Mouse (Mus musculus): Measurements from ENCODE around the gene Gm21974. TPM values are rescaled to one million over a fixed set of nuclear protein-coding genes. Genes with fewer than 3 reads are reported as not detected.
"Not testable (repeated sequence)": the region's sequence is repeated elsewhere in the genome, so short reads cannot be mapped to it uniquely, and the experiment has no call there.

Gm21974 gene
- polyA plus RNA-seq, 1 experiment from 2014 or later: not detected

DNA sequence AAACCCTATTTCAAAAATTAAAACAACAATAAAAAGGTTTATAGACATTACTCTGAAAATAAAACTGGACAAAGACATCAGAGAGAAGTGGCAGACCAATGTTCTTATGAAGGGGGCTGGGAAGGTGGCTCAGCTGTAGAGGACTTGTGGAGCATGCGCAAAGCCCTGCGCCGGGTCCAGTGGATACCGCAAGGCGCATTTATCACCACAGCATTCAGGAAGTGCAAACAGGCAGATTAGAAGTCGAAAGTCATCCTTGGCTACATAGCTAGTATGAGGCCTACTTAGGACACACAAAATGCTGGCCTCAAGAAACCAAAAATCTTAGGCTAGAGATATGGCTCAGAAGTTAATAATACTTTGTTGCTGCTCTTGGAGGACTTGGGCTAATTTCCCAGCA is 37.0 kb downstream of the Gm21974 start:
- Histone ChIP-seq H3K27me3 (ENCODE audit: insufficient read depth, poor library complexity, severe bottlenecking) (no peaks in the 10 kb centered on the region), H3K4me3 (no peak overlapping the region), H3K4me1 (replicated peaks) (no peaks in the 10 kb centered on the region), H3K36me3 (peaks cover 8% of the 10 kb centered on the region; the same call in 1 of the 2 replicates), H3K9me3 (no peaks in the 10 kb centered on the region), H3K27ac (no peak overlapping the region)
- no peak for DNase-seq (ENCODE audit: low spot score)
- WGBS: 95% methylated on average over 6 of the region's 6 CpGs

DNA sequence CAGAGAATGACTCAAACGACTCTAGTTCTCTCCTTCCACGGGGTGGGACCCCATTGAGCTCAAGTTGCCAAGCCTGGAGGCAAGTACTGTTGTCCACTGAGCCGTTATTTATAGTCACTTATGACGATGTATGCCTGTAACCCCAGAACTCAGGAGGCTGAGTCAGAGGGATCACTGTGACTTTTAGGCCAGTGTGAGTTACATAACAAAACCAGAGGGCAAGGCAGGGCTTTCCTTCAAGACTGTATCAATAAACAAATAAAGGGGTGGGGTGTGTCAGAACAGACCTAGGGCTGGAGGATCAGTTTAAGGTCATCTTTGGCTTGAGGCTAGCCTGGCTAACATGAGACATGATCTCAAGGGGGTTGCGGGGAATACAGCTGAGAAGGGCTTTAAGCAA is 44.3 kb downstream of the Gm21974 start:
- Histone ChIP-seq H3K36me3 (peaks cover 22% of the 10 kb centered on the region), H3K4me1 (replicated peaks) (no peaks in the 10 kb centered on the region), H3K4me3 (no peak overlapping the region), H3K27me3 (ENCODE audit: insufficient read depth, poor library complexity, severe bottlenecking) (no peaks in the 10 kb centered on the region), H3K9me3 (no peaks in the 10 kb centered on the region), H3K27ac (no peak overlapping the region)
- no peak for DNase-seq (ENCODE audit: low spot score)
- 75% methylated on average over 5 of the region's 5 CpGs for WGBS

DNA sequence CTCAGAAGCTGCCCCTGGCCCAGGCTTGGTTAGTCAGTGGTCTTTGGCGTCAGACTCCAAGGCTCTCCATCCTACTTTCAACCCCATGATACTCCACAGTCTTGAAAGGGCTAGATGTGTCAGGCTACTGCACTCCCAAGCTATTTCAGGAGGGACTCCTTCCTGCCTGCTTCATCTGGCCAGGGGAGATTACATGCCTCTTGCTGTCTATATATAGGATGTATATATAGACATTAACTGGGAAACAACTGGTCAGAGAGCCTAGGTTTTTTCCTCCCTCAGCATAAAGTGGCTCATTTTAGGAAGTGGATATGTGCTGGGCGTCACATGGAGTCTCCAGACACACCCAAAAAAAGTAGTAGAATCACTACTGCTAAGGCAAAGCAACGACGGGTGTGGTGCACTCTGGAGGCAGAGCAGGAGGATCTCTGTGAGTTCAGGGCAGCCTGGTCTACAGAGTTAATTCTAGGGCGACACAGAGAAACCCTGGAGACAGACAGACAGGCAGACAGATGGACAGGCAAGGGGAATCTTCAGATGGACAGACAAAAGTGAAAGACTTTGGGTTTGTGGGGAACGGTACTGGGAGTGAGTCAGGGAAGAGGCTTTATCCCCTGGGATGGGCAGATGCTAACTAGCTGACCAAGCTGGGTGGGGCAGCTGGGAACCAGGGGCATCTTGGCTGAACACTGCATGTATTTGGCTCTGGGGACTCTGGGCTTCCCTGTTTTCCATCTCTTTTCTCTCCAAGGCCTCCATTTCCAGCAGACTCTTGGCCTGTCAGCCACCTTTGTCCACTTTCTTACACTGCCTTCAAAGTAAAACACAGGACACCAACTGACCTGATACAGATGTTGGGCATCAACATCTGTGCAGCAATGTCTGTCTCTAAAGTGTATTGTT is 45.0 kb downstream of the Gm21974 start:
- DNase-seq (ENCODE audit: low spot score): no peak
- H3K27ac ChIP-seq: no peak overlapping the region
- no peaks in the 10 kb centered on the region for H3K9me3 ChIP-seq
- WGBS: 82% methylated on average over 6 of the region's 6 CpGs
- H3K27me3 ChIP-seq (ENCODE audit: insufficient read depth, poor library complexity, severe bottlenecking): no peaks in the 10 kb centered on the region
- H3K4me1 ChIP-seq (replicated peaks): no peaks in the 10 kb centered on the region
- no peak overlapping the region for H3K4me3 ChIP-seq
- H3K36me3 ChIP-seq: peaks cover 23% of the 10 kb centered on the region

DNA sequence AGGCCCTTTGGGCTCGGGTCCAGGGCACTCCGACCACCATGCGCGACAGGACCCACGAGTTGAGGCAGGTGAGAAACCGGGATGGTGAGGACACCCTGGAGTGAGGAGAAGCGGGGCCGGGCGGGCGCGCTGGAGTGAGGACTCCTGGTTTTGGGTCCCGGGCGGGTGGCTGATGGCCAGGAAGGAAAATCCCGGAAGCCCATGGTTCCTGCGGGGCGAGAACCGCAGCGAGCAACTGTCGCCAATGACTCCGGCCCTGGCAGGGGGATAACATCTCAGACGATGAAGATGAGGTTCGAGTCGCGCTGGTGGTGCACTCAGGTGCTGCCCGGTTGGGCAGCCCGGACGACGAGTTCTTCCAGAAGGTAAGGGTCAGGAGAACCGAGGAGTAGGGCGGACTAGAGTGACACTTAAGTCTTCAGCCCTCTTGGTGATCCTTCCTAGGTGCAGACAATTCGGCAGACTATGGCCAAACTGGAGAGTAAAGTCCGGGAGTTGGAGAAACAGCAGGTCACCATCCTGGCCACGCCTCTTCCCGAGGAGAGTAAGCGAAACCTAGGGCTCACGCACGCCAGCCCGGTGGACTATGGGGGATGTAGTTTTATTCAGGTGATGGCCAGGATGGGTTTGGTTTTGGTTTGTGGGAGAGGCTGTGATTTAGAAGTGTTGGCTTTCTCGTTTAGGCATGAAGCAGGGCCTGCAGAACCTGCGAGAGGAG is 53.1 kb downstream of the Gm21974 start:
- Histone ChIP-seq H3K4me1 (replicated peaks) (peaks cover 15% of the 10 kb centered on the region), H3K9me3 (no peaks in the 10 kb centered on the region), H3K36me3 (peaks cover 27% of the 10 kb centered on the region), H3K27ac (peak overlapping the region; percentile 86), H3K4me3 (peak overlapping the region; percentile 81), H3K27me3 (ENCODE audit: insufficient read depth, poor library complexity, severe bottlenecking) (peaks cover 5% of the 10 kb centered on the region; the same call in 1 of the 2 replicates)
- DNase-seq (ENCODE audit: low spot score): peak; percentile 66
- WGBS: under 1% methylated on average over 40 of the region's 40 CpGs

DNA sequence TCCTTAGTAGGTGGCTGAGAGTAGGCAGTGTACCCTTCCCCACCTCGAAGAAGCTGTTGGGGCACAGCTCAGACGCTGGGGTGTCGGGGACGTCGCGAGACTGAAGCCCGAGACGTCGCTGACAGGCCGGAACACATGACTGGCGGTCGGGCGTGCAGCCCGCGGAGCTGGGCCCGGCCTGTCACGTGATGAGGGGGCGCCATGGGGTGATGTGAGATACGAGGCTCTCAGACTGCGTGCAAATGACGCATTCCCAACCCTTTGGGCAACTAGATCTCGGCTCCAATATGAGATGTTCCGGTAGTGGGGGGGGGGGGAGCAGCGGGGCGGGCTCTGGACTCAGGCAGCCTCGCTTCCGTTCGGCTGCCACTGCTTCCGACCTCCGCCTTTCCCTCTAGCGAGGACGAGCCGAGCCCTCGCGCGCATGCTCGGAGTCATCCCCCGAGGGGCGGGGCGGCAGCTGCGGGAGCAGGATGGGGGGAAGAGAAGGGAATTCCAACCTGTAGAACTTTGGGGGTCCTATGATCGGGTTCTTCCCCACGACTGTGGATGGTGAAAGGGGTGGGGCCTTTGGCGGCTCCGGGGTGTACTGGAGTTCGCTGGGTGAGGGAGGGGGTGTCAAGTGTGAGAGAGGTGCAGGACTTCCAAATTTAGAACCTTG is 53.8 kb downstream of the Gm21974 start:
- Histone ChIP-seq H3K36me3 (peaks cover 20% of the 10 kb centered on the region), H3K27ac (peak overlapping the region; percentile 86), H3K4me3 (peak overlapping the region; percentile 81), H3K9me3 (no peaks in the 10 kb centered on the region), H3K4me1 (replicated peaks) (peaks cover 15% of the 10 kb centered on the region), H3K27me3 (ENCODE audit: insufficient read depth, poor library complexity, severe bottlenecking) (peaks cover 5% of the 10 kb centered on the region; the same call in 1 of the 2 replicates)
- DNase-seq (ENCODE audit: low spot score): peak; percentile 91
- WGBS: under 1% methylated on average over 46 of the region's 46 CpGs

DNA sequence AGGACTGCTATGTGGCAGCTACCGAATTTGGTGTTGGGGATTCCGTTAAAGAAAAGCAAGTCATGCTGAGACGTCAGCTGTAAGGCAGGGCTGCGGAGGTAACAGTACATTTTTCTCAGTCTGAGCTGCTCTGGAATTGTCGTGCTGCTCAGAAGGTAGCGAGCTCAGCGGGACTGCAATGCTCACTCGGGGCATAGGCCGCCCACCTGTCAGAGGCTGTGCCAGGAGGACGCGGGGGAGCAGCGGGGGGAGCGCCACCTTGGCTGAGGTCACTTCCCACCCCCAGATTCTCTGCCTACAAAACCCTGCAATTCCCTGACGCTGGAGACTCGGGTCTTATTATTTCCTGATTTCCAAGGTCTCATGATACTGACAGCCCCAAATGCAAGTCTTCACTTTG is 54.4 kb downstream of the Gm21974 start:
- DNase-seq (ENCODE audit: low spot score): no peak
- Histone ChIP-seq H3K27ac (peak overlapping the region; percentile 86), H3K36me3 (peaks cover 14% of the 10 kb centered on the region), H3K4me1 (replicated peaks) (peaks cover 15% of the 10 kb centered on the region), H3K27me3 (ENCODE audit: insufficient read depth, poor library complexity, severe bottlenecking) (peaks cover 5% of the 10 kb centered on the region; the same call in 1 of the 2 replicates), H3K4me3 (peak overlapping the region; percentile 81), H3K9me3 (no peaks in the 10 kb centered on the region)
- WGBS: 5% methylated on average over 15 of the region's 15 CpGs

DNA sequence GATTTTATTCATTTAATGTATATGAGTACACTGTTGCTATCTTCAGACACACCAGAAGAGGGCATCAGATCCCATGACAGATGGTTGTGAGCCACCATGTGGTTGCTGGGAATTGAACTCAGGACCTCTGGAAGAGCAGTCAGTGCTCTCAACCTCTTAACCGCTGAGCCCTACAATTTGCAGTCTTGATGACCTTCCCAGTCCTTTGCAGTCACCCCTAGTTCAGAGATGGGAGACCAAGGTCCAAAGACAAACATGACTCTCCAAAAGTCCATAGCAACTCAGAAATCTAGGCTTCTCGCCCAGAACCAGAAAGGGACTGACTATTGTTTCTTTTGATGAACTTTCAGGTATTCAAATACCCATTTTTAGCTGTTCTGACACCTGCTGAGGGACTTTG is 55.2 kb downstream of the Gm21974 start:
- Histone ChIP-seq H3K4me3 (peak overlapping the region; percentile 81; the same call in 1 of the 2 replicates), H3K4me1 (replicated peaks) (peaks cover 15% of the 10 kb centered on the region), H3K36me3 (peaks cover 14% of the 10 kb centered on the region; the same call in 1 of the 2 replicates)
- DNase-seq (ENCODE audit: low spot score); H3K9me3 ChIP-seq; H3K27ac ChIP-seq; H3K27me3 ChIP-seq (ENCODE audit: insufficient read depth, poor library complexity, severe bottlenecking): not testable (repeated sequence)
- WGBS: 64% methylated on average over 2 of the region's 2 CpGs

DNA sequence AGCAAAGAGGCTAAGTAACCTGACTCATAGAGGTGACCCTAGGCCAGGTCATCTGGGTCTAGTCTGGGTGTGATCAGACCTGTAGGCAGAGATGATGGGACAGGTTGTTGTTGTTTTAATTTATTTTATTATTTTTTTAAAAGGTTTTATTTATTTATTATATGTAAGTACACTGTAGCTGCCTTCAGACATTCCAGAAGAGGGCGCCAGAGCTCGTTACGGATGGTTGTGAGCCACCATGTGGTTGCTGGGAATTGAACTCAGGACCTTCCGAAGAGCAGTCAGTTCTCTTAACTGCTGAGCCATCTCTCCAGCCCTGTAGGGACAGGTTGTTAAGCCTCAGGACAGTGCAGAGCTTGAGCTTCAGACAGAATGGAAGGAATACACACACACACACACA is 57.4 kb downstream of the Gm21974 start:
- DNase-seq (ENCODE audit: low spot score); H3K4me3 ChIP-seq; H3K36me3 ChIP-seq; H3K27ac ChIP-seq; H3K27me3 ChIP-seq (ENCODE audit: insufficient read depth, poor library complexity, severe bottlenecking); H3K9me3 ChIP-seq: not testable (repeated sequence)
- peaks cover 13% of the 10 kb centered on the region for H3K4me1 ChIP-seq (replicated peaks)
- 77% methylated on average over 4 of the region's 4 CpGs for WGBS

DNA sequence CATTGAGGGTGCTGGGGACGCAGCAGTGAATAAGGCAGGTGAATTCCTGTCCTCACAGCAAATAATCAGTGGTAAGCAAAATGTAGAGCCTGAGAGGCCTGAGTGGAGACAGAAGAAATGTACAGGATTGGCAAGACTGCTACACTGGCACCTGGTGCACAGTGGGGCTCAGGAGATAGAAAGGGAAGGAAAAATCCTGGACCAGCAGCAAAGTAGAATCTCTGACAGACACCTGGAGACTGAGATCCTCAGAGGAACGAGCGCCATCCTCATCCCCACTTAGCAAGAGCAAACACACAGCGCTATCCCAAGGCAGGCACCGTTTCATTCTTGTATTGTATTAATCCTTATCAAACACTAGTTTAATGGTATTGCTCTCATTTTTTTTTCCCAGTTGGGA is 57.8 kb downstream of the Gm21974 start:
- H3K27me3 ChIP-seq (ENCODE audit: insufficient read depth, poor library complexity, severe bottlenecking): peaks cover 5% of the 10 kb centered on the region; the same call in 1 of the 2 replicates
- H3K27ac ChIP-seq: no peak overlapping the region
- H3K36me3 ChIP-seq: no peaks in the 10 kb centered on the region
- H3K4me3 ChIP-seq: no peak overlapping the region
- peaks cover 9% of the 10 kb centered on the region for H3K4me1 ChIP-seq (replicated peaks)
- H3K9me3 ChIP-seq: no peaks in the 10 kb centered on the region
- DNase-seq (ENCODE audit: low spot score): no peak
- WGBS: 93% methylated on average over 5 of the region's 5 CpGs

Other genes with a start within 250 kb of the Gm21974 start
- gene Bcl7c, start 186.5 kb downstream of the Gm21974 start, polyA plus RNA-seq (2016; fragmentation: Nextera tagmentation; extraction: Ambion mirVana): 55.9 and 56.6 TPM in 2 replicates
- gene Ctf1, start 182.7 kb downstream of the Gm21974 start, polyA plus RNA-seq (2016; fragmentation: Nextera tagmentation; extraction: Ambion mirVana): 5.1 and 5.8 TPM in 2 replicates
- gene Ctf2, start 163.3 kb downstream of the Gm21974 start, polyA plus RNA-seq (2016; fragmentation: Nextera tagmentation; extraction: Ambion mirVana): 0.26 and 0.37 TPM in 2 replicates
- gene Fbxl19, start 150.9 kb downstream of the Gm21974 start, polyA plus RNA-seq (2016; fragmentation: Nextera tagmentation; extraction: Ambion mirVana): 8.6 and 8.9 TPM in 2 replicates
- 10.3 and 11.9 TPM in 2 replicates for gene Orai3, start 125.6 kb downstream of the Gm21974 start, polyA plus RNA-seq (2016; fragmentation: Nextera tagmentation; extraction: Ambion mirVana)
- gene Setd1a, start 118.8 kb downstream of the Gm21974 start, polyA plus RNA-seq (2016; fragmentation: Nextera tagmentation; extraction: Ambion mirVana): 16.5 and 18.7 TPM in 2 replicates
- gene Gm49388, start 109.8 kb downstream of the Gm21974 start, polyA plus RNA-seq (2016; fragmentation: Nextera tagmentation; extraction: Ambion mirVana): not detected in 2 replicates
- gene Hsd3b7, start 94.8 kb downstream of the Gm21974 start, polyA plus RNA-seq (2016; fragmentation: Nextera tagmentation; extraction: Ambion mirVana): 7.4 and 7.8 TPM in 2 replicates
- gene Stx4a, start 71.2 kb downstream of the Gm21974 start, polyA plus RNA-seq (2016; fragmentation: Nextera tagmentation; extraction: Ambion mirVana): 15.2 and 21.6 TPM in 2 replicates
- gene Stx1b, start 70.9 kb downstream of the Gm21974 start, polyA plus RNA-seq (2016; fragmentation: Nextera tagmentation; extraction: Ambion mirVana): 5.0 and 8.5 TPM in 2 replicates
- gene Zfp646, start 19.2 kb downstream of the Gm21974 start, polyA plus RNA-seq (2016; fragmentation: Nextera tagmentation; extraction: Ambion mirVana): 19.0 and 19.2 TPM in 2 replicates
- gene Zfp668, start 18.6 kb downstream of the Gm21974 start, polyA plus RNA-seq (2016; fragmentation: Nextera tagmentation; extraction: Ambion mirVana): 41.4 and 42.3 TPM in 2 replicates
- 0.51 and 1.1 TPM in 2 replicates for gene Prss53, start 4.5 kb downstream of the Gm21974 start, polyA plus RNA-seq (2016; fragmentation: Nextera tagmentation; extraction: Ambion mirVana)
- gene Vkorc1, start 163 bp upstream of the Gm21974 start, polyA plus RNA-seq (2016; fragmentation: Nextera tagmentation; extraction: Ambion mirVana): 49.7 and 54.7 TPM in 2 replicates
- 115 and 123 TPM in 2 replicates for gene Bckdk, start 8.6 kb upstream of the Gm21974 start, polyA plus RNA-seq (2016; fragmentation: Nextera tagmentation; extraction: Ambion mirVana)
- 50.4 TPM in 2 replicates for gene Kat8, start 17.1 kb upstream of the Gm21974 start, polyA plus RNA-seq (2016; fragmentation: Nextera tagmentation; extraction: Ambion mirVana)
- 5.3 and 9.7 TPM in 2 replicates for gene Prss8, start 34.6 kb upstream of the Gm21974 start, polyA plus RNA-seq (2016; fragmentation: Nextera tagmentation; extraction: Ambion mirVana)
- 10.4 and 11.6 TPM in 2 replicates for gene Prss36, start 51.3 kb upstream of the Gm21974 start, polyA plus RNA-seq (2016; fragmentation: Nextera tagmentation; extraction: Ambion mirVana)
- gene Fus, start 72.0 kb upstream of the Gm21974 start, polyA plus RNA-seq (2016; fragmentation: Nextera tagmentation; extraction: Ambion mirVana): 328 and 333 TPM in 2 replicates
- 9.5 and 12.4 TPM in 2 replicates for gene Pycard, start 98.4 kb upstream of the Gm21974 start, polyA plus RNA-seq (2016; fragmentation: Nextera tagmentation; extraction: Ambion mirVana)
- gene Trim72, start 108.5 kb upstream of the Gm21974 start, polyA plus RNA-seq (2016; fragmentation: Nextera tagmentation; extraction: Ambion mirVana): not detected in 2 replicates
- gene Itgam, start 167.2 kb upstream of the Gm21974 start, polyA plus RNA-seq (2016; fragmentation: Nextera tagmentation; extraction: Ambion mirVana): 0.58 and 0.73 TPM in 2 replicates
- gene Gm49368, start 167.2 kb upstream of the Gm21974 start, polyA plus RNA-seq (2016; fragmentation: Nextera tagmentation; extraction: Ambion mirVana): 0.04 TPM in 1 of 2 replicates, not detected in the other
- gene Itgax, start 234.1 kb upstream of the Gm21974 start, polyA plus RNA-seq (2016; fragmentation: Nextera tagmentation; extraction: Ambion mirVana): not detected in 2 replicates

Data from hindbrain, embryonic 10.5 days (tissue).